Mouse (Mus musculus) granulocyte monocyte progenitor cell, adult 5-6 weeks (primary cell): ENCODE measurements around the gene Hist2h3c2. TPM values are rescaled to one million over a fixed set of nuclear protein-coding genes. Genes with fewer than 3 reads are reported as not detected.
"Not testable (repeated sequence)": the region's sequence is repeated elsewhere in the genome, so short reads cannot be mapped to it uniquely, and the experiment has no call there.

Experiments
- ATAC-seq: replicated peaks from 2 replicates; pipeline ENCODE4 v1.8.0; 2016; ENCODE audit warnings: mild to moderate bottlenecking, moderate TSS enrichment, inconsistent platforms; ENCODE audit not compliant: poor library complexity, severe bottlenecking
- total RNA-seq, 2 experiments: library from RNA; stranded (forward) in 1 of 2; stranded (reverse) in 1 of 2; fragments of 200-712, 200-1000 nt in 1 of 2; fragments of >200 nt in 1 of 2; fragmentation: Nextera tagmentation in 1 of 2; gene quantifications; 2 replicates each; pipeline ENCODE4 v1.2.3; 2014 to 2017

Gene Hist2h3c2
- total RNA-seq (2014; fragmentation: Nextera tagmentation), result 35.5 and 102 TPM in 2 replicates
- 160 and 202 TPM in 2 replicates for total RNA-seq (2017)

GRCm38 (mm10) chr3:96238954-96239793 lies at the start of gene Hist2h3c2:
TSS of gene Hist2h3c2 (minus strand) at chr3:96239127.
- ATAC-seq, result peak; percentile 62

DNA sequence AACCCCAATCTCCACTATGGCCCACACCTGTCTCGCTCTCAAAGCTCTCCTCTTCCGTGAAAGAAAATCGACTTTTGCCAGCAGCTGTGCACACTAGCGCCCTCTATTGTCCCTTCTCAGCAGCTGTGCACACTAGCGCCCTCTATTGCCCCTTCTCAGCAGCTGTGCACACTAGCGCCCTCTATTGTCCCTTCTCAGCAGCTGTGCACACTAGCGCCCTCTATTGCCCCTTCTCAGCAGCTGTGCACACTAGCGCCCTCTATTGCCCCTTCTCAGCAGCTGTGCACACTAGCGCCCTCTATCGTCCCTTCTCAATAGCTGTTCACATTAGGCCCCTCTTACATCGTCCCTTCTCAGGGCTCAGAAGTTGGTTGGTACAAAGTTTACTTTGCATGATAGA lies 48.4 kb upstream of the Hist2h3c2 start:
- ATAC-seq, result not testable (repeated sequence)

GRCm38 (mm10) chr3:96284457-96284856 lies 45.5 kb upstream of the Hist2h3c2 start:
- peak; percentile 72 for ATAC-seq

GRCm38 (mm10) chr3:96280660-96281059 lies 41.7 kb upstream of the Hist2h3c2 start:
- ATAC-seq, result no peak

GRCm38 (mm10) chr3:96277800-96278624 lies 39.1 kb upstream of the Hist2h3c2 start:
- peak; percentile 92 for ATAC-seq

GRCm38 (mm10) chr3:96277428-96277799 lies 38.5 kb upstream of the Hist2h3c2 start:
- peak; percentile 42 for ATAC-seq

GRCm38 (mm10) chr3:96273591-96274465 lies 34.9 kb upstream of the Hist2h3c2 start:
- ATAC-seq, result no peak

DNA sequence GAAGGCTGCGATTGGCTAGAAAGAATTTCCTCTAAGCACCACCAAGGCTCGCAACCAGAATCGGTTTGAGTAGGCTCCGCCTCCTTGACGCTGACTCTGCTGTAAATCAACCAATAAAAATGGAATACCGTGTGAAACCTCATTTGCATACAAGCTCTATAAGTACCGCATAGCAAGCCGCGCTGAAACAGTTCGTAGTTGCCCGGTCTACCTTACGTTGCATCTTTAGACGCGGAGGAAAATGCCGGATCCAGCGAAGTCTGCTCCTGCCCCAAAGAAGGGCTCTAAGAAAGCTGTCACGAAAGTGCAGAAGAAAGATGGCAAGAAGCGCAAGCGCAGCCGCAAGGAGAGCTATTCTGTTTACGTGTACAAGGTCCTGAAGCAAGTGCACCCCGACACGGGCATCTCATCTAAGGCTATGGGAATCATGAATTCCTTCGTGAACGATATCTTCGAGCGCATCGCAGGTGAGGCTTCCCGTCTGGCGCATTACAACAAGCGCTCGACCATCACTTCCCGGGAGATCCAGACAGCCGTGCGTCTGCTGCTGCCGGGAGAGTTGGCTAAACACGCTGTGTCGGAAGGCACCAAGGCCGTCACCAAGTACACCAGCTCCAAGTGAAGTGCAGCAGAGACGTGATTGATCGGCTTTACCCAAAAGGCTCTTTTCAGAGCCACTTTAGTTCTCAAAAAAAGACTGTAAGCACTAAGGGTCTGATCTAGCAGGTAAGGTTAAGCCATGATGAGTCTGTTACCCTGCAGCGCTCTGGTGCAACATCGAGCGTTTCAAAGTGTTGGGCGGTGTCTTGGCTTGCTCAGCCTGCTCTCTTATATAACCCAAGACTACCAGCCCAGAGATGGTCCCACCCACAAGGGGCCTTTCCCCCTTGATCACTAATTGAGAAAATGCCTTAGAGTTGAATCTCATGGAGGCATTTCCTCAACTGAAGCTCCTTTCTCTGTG lies 30.9 kb upstream of the Hist2h3c2 start, which contains the start of gene Hist2h2bb:
TSS of gene Hist2h2bb (plus strand) at position 242 of the 964 bp plus-strand sequence.
- peak; percentile 87 for ATAC-seq

DNA sequence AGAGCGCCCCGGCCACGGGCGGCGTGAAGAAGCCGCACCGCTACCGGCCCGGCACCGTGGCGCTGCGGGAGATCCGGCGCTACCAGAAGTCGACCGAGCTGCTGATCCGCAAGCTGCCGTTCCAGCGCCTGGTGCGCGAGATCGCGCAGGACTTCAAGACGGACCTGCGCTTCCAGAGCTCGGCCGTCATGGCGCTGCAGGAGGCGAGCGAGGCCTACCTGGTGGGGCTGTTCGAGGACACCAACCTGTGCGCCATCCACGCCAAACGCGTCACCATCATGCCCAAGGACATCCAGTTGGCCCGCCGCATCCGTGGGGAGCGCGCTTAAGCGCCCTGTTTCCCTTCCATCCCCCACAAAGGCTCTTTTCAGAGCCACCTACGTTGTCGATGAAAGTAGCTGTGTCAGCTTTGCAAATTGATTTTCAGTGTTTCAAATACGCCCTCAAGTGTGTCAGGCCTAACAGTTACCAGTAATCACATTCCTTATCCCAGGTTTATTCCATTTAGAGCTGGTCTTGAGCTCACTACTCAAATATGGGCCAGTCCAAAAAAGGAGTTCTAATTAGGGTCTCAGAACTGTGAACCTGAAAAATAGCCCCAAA lies 29.9 kb upstream of the Hist2h3c2 start:
- ATAC-seq, result peak; percentile 21

- peak; percentile 45 for ATAC-seq
Observed at GRCm38 (mm10) chr3:96268051-96268775, 29.3 kb upstream of the Hist2h3c2 start, which contains the start of gene Hist2h3b. TSS of gene Hist2h3b (plus strand) at chr3:96268654.

DNA sequence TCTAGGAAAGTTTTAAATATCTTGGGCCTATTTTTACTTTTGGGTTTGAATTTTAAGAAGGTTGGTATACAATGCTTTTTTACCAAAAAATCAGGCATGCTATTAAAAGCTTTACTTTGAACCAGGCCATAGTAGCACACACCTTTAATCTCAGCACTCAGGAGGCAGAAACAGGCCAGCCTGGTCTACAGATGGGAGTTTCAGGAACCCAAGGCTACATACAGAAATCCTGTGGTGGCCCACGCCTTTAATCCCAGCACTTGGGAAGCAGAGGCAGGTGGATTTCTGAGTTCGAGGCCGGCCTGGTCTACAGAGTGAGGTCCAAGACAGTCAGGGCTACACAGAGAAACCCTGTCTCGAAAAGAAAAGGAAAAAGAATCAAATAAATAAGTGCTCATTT lies 28.6 kb upstream of the Hist2h3c2 start:
- ATAC-seq, result no peak

DNA sequence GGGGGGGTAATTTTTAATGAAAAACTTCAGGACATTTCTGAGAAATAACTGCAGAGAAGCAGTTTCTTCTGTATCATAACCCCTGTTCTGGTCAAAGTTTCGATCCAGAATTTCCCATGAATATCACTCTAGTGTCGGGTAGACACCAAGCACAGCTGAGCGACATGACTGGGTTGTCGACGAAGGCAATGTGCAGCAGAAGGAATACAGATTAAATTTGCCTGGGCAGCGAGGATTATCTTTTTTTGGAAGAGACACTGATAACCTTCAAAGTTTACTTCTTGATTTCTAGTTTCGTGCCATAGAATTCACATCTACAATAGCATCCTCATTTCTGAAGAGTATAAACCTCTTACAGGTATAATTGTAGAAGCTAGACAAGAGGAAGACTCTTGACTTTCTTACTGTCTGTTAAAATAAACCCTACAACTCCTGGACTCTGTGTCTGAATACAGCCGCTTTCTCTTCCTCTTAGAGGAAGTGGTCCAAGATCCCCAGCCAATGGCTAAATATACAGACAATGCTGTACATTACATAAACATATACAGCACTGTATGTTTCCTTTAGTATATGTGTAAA lies 27.3 kb upstream of the Hist2h3c2 start:
- no peak for ATAC-seq

DNA sequence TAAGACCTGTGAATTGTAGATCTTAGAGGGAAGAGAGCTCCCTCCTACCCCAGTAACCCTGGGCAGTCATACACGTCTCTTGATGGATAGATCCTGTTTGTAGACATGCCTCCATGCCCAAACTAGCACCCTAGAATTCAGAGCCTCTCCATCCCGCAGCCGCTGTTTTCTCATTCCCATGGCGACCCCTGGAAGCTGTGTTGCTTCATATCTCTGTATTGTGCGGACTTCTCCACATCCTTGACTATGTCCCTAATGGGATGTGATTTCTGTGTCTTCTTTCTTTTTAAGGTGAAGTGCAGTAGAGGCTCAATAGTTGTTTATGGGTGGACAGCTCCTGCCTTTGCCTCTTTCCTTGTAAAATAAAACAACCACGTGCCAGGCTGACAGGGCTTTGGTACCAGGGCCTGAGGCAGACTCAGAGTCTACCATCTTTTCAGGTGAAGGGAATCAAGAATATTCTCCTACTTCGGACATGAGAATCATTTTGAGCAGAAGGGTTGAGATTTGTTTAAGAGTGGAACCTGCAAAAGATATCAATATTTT lies 25.6 kb upstream of the Hist2h3c2 start:
- no peak for ATAC-seq

- 0 out of 2 replicates have a peak, but pooled peaks have one; percentile 26 for ATAC-seq
Observed at GRCm38 (mm10) chr3:96263558-96264403, 24.9 kb upstream of the Hist2h3c2 start.

DNA sequence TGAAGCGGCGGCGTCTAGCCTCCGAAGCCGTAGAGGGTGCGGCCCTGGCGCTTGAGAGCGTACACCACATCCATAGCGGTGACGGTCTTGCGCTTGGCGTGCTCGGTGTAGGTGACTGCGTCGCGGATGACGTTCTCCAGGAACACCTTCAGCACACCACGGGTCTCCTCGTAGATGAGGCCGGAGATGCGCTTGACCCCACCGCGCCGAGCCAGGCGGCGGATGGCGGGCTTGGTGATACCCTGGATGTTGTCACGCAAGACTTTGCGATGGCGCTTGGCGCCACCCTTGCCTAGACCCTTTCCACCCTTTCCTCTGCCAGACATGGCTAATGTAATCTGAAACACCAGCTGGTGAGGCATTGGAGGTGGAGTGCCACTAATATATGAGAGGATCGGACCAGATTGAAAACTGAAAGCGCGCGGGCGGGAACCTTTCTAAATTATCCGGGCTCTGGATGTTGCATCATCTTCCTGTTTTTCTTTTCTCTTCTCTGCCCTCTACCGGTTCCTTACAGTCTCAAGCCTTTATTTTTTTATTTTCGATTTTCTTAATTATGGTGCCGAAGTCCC lies 24.1 kb upstream of the Hist2h3c2 start, which contains the start of gene Hist2h4:
TSS of gene Hist2h4 (minus strand) at position 333 of the 572 bp plus-strand sequence.
- ATAC-seq, result peak; percentile 84
